Comparison of ENCODE assay signal across 17 mouse cellular contexts in the genomic region with DNA sequence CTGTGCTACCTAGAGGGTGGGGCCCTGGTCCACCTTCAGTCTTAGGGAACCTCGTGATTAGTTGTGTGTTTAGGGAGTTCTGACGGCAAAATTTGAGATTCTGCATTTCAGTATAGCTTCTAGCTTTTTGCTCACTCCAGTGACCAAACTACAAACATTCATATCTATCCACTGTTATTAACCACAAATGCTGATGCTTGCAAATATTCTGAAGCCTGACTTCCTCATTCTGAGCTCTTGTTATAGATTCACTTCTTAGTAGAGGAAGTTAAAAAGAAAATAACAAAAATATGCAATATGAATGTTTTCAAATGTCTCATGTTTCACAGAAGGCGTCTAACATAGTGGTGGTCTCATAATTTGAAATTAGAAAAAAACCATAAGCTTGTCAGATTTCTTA. TPM values are rescaled to one million over a fixed set of nuclear protein-coding genes. Genes with fewer than 3 reads are reported as not detected.
"Had no signal": no experiment of that assay in that cellular context is flagged by ENCODE, and none has a peak within 500 bp of the region (broad histone marks: within the 10 kb centered on the region; RNA-seq: fewer than 3 reads in every experiment).

No protein-coding gene starts in this region.

- H3K27me3 ChIP-seq: lung, embryonic 15.5 days; midbrain, embryonic 13.5 days had no signal

- H3K4me3 ChIP-seq: limb, embryonic 10.5 days; limb, embryonic 13.5 days; lung, embryonic 15.5 days; midbrain, embryonic 13.5 days had no signal

- DNase-seq: kidney, adult 2 months; kidney, postnatal 25 days; liver; liver, postnatal 0 days; lung, postnatal 14 days; lung, postnatal 4 days; thymus, adult 2 months; thymus, postnatal 14 days; thymus, postnatal 4 days had no signal

- H3K9me3 ChIP-seq: limb, embryonic 10.5 days; limb, embryonic 13.5 days; lung, embryonic 15.5 days; midbrain, embryonic 13.5 days had no signal

- H3K27ac ChIP-seq: kidney, postnatal 0 days; limb, embryonic 10.5 days; limb, embryonic 13.5 days; liver, embryonic 14.5 days; lung, embryonic 15.5 days; midbrain, embryonic 13.5 days; stomach, postnatal 0 days had no signal

- H3K9ac ChIP-seq: limb, embryonic 13.5 days; liver, embryonic 14.5 days; liver, postnatal 0 days; lung, embryonic 15.5 days; midbrain, embryonic 13.5 days had no signal

- H3K4me2 ChIP-seq: limb, embryonic 13.5 days; lung, embryonic 15.5 days; midbrain, embryonic 13.5 days had no signal

- ATAC-seq: intestine, postnatal 0 days; liver, postnatal 0 days; midbrain, embryonic 13.5 days had no signal

- H3K36me3 ChIP-seq: limb, embryonic 10.5 days; limb, embryonic 13.5 days; lung, embryonic 15.5 days; midbrain, embryonic 13.5 days had no signal

- H3K4me1 ChIP-seq: limb, embryonic 10.5 days; limb, embryonic 13.5 days; lung, embryonic 15.5 days; midbrain, embryonic 13.5 days had no signal

RNA-seq across cellular contexts. Expression of a gene that starts 8.5 kb away (rescaled TPM):
- polyA plus RNA-seq: liver, postnatal 0 days had no signal
